27 mouse cellular contexts compared by ENCODE assay signal in genomic region chr13:99373684-99374083, GRCm38 (mm10). TPM values are rescaled to one million over a fixed set of nuclear protein-coding genes. Genes with fewer than 3 reads are reported as not detected.
DNase-seq lines count a peak whose midpoint lies in the region; ATAC-seq lines count a peak whose summit lies in the region.
"Had no signal": no experiment of that assay in that cellular context is flagged by ENCODE, and none has a peak within 500 bp of the region (broad histone marks: within the 10 kb centered on the region; RNA-seq: fewer than 3 reads in every experiment).

No protein-coding gene starts in this region.

- peak; percentile 19 for DNase-seq in embryo, embryonic 10.5 days (ENCODE audit: low spot score)
- no peak for DNase-seq in embryo, embryonic 9.5 days (ENCODE audit: extremely low spot score)
- DNase-seq in limb, embryonic 10.5 days (ENCODE audit: low spot score): no peak
- DNase-seq in embryonic facial prominence, embryonic 14.5 days (ENCODE audit: low spot score): peak; percentile 31
- peak; percentile 74 for DNase-seq in mesoderm, embryonic 11.5 days (ENCODE audit: low read depth, low spot score)
- DNase-seq in testis, postnatal 10 days (ENCODE audit: low spot score): no peak
- no peak for DNase-seq in right cerebral cortex, postnatal 4 days
- DNase-seq: adrenal gland, postnatal 10 days; cerebellum, adult 8-10 months; cerebellum, postnatal 25 days; gastrocnemius, postnatal 10 days; heart, postnatal 14 days; kidney, adult 11 months; kidney, postnatal 25 days; liver; lung, embryonic 14.5 days; thymus, adult 18-20 months; thymus, postnatal 25 days had no signal

- H3K9ac ChIP-seq in limb, embryonic 12.5 days (replicated peaks): no peak overlapping the region
- 0 out of 2 replicates have a peak overlapping the region, but pooled peaks have one; percentile 0 for H3K9ac ChIP-seq in embryonic facial prominence, embryonic 14.5 days (ENCODE audit: low read depth, low read length)
- H3K9ac ChIP-seq: kidney, embryonic 15.5 days; liver, embryonic 14.5 days; lung, embryonic 14.5 days; midbrain, embryonic 13.5 days; neural tube, embryonic 13.5 days; stomach, embryonic 15.5 days had no signal

- peak overlapping the region; percentile 50; the same call in 1 of the 2 replicates for H3K27ac ChIP-seq in limb, embryonic 12.5 days
- no peak overlapping the region for H3K27ac ChIP-seq in limb, embryonic 10.5 days
- H3K27ac ChIP-seq in embryonic facial prominence, embryonic 14.5 days (replicated peaks; ENCODE audit: low read depth, low read length): no peak overlapping the region; the same call in 1 of the 2 replicates
- H3K27ac ChIP-seq: kidney, embryonic 15.5 days; liver, embryonic 14.5 days; midbrain, embryonic 13.5 days; neural tube, embryonic 13.5 days; stomach, embryonic 15.5 days had no signal

- H3K4me2 ChIP-seq in limb, embryonic 12.5 days: no peak overlapping the region
- H3K4me2 ChIP-seq in embryonic facial prominence, embryonic 14.5 days (ENCODE audit: low read depth, low read length): no peak overlapping the region
- H3K4me2 ChIP-seq: kidney, embryonic 15.5 days; lung, embryonic 14.5 days; midbrain, embryonic 13.5 days; neural tube, embryonic 13.5 days; stomach, embryonic 15.5 days had no signal

- no peak for ATAC-seq in limb, embryonic 12.5 days (ENCODE audit: insufficient number of reproducible peaks, insufficient read depth, low FRiP score, low TSS enrichment, low read depth)
- ATAC-seq in embryonic facial prominence, embryonic 14.5 days (ENCODE audit: low read depth): peak; percentile 48; the same call in 1 of the 2 replicates
- ATAC-seq: forebrain, embryonic 14.5 days; hindbrain, embryonic 16.5 days; midbrain, embryonic 13.5 days had no signal

- no peaks in the 10 kb centered on the region for H3K9me3 ChIP-seq in limb, embryonic 12.5 days
- no peaks in the 10 kb centered on the region for H3K9me3 ChIP-seq in limb, embryonic 10.5 days (replicated peaks)
- no peaks in the 10 kb centered on the region for H3K9me3 ChIP-seq in embryonic facial prominence, embryonic 14.5 days (ENCODE audit: control insufficient read depth, low read length)
- H3K9me3 ChIP-seq: kidney, embryonic 15.5 days; midbrain, embryonic 13.5 days; neural tube, embryonic 13.5 days; stomach, embryonic 15.5 days had no signal

- no peak overlapping the region for H3K4me3 ChIP-seq in limb, embryonic 12.5 days (replicated peaks)
- no peak overlapping the region for H3K4me3 ChIP-seq in limb, embryonic 10.5 days
- H3K4me3 ChIP-seq in embryonic facial prominence, embryonic 14.5 days (ENCODE audit: low read depth, low read length): no peak overlapping the region
- H3K4me3 ChIP-seq: kidney, embryonic 15.5 days; midbrain, embryonic 13.5 days; neural tube, embryonic 13.5 days; stomach, embryonic 15.5 days had no signal

- H3K4me1 ChIP-seq in limb, embryonic 12.5 days (replicated peaks): peaks cover 13% of the 10 kb centered on the region; the same call in 1 of the 2 replicates
- H3K4me1 ChIP-seq in limb, embryonic 10.5 days: peaks cover 21% of the 10 kb centered on the region
- H3K4me1 ChIP-seq in embryonic facial prominence, embryonic 14.5 days (ENCODE audit: control insufficient read depth, insufficient read depth, low read length): no peaks in the 10 kb centered on the region; the same call in 1 of the 2 replicates
- H3K4me1 ChIP-seq: kidney, embryonic 15.5 days; stomach, embryonic 15.5 days had no signal

- H3K36me3 ChIP-seq in limb, embryonic 12.5 days: peaks cover 25% of the 10 kb centered on the region
- peaks cover 28% of the 10 kb centered on the region for H3K36me3 ChIP-seq in limb, embryonic 10.5 days
- H3K36me3 ChIP-seq in embryonic facial prominence, embryonic 14.5 days (ENCODE audit: control insufficient read depth, insufficient read depth, low read length): peaks cover 1% of the 10 kb centered on the region; the same call in 1 of the 2 replicates
- H3K36me3 ChIP-seq: neural tube, embryonic 13.5 days; stomach, embryonic 15.5 days had no signal

- 57% methylated on average over 7 of the region's 7 CpGs for WGBS in limb, embryonic 12.5 days
- WGBS in limb, embryonic 10.5 days: 84% methylated on average over 7 of the region's 7 CpGs
- 61% methylated on average over 7 of the region's 7 CpGs for WGBS in embryonic facial prominence, embryonic 14.5 days

- no peaks in the 10 kb centered on the region for H3K27me3 ChIP-seq in limb, embryonic 12.5 days
- no peaks in the 10 kb centered on the region for H3K27me3 ChIP-seq in limb, embryonic 10.5 days (ENCODE audit: low read depth, poor library complexity, severe bottlenecking)
- no peaks in the 10 kb centered on the region for H3K27me3 ChIP-seq in embryonic facial prominence, embryonic 14.5 days (replicated peaks; ENCODE audit: control insufficient read depth, insufficient read depth, low read length)
- H3K27me3 ChIP-seq: CH12.LX; kidney, embryonic 15.5 days; midbrain, embryonic 13.5 days; neural tube, embryonic 13.5 days; stomach, embryonic 15.5 days had no signal

RNA-seq across cellular contexts. Expression of gene Mrps27, which starts 29.1 kb away (rescaled TPM):
- polyA plus RNA-seq in limb, embryonic 12.5 days (2016; fragmentation: Nextera tagmentation; extraction: Ambion mirVana): 66.2 and 69.6 TPM in 2 replicates
- 85.4 and 97.4 TPM in 2 replicates for polyA plus RNA-seq in limb, embryonic 10.5 days (2016; fragmentation: Nextera tagmentation; extraction: Ambion mirVana)
- 48.1 and 54.7 TPM in 2 replicates for polyA plus RNA-seq in embryonic facial prominence, embryonic 14.5 days (2014; fragmentation: Nextera tagmentation; extraction: Ambion mirVana)

RNA-seq across cellular contexts. Expression of gene Ptcd2, which starts 29.2 kb away (rescaled TPM):
- 47.4 and 49.2 TPM in 2 replicates for polyA plus RNA-seq in limb, embryonic 12.5 days (2016; fragmentation: Nextera tagmentation; extraction: Ambion mirVana)
- 57.3 and 59.1 TPM in 2 replicates for polyA plus RNA-seq in limb, embryonic 10.5 days (2016; fragmentation: Nextera tagmentation; extraction: Ambion mirVana)
- 44.1 and 45.0 TPM in 2 replicates for polyA plus RNA-seq in embryonic facial prominence, embryonic 14.5 days (2014; fragmentation: Nextera tagmentation; extraction: Ambion mirVana)

Comparison
In these comparisons a context has a peak if more than half of its experiments do, and no peak if none do; other contexts are left out.
1. DNase-seq: peak in embryo, embryonic 10.5 days (single experiment), embryonic facial prominence, embryonic 14.5 days (single experiment) and mesoderm, embryonic 11.5 days (single experiment); none in embryo, embryonic 9.5 days (single experiment), limb, embryonic 10.5 days (single experiment), testis, postnatal 10 days (single experiment) and right cerebral cortex, postnatal 4 days (single experiment).